Mouse (Mus musculus): ENCODE results near the gene Trim67. TPM values are rescaled to one million over a fixed set of nuclear protein-coding genes. Genes with fewer than 3 reads are reported as not detected.

The Trim67 gene
- 0.36 and 0.51 TPM in 2 replicates for polyA plus RNA-seq (2016; fragmentation: Nextera tagmentation; extraction: Ambion mirVana)

GRCm38 (mm10) chr8:124792708-124793107 lies at the start of gene Trim67:
Gene Trim67 (plus strand): TSS chr8:124793092.
- H3K9me3 ChIP-seq = no peaks in the 10 kb centered on the region
- peak; percentile 88 for DNase-seq (ENCODE audit: low spot score)
- peak within 1 kb of the TSS; percentile 59 for H3K27ac ChIP-seq (replicated peaks)
- no peaks in the 10 kb centered on the region for H3K36me3 ChIP-seq (replicated peaks)
- peaks cover 84% of the 10 kb centered on the region for H3K27me3 ChIP-seq (replicated peaks; ENCODE audit: low read depth, poor library complexity, severe bottlenecking)
- WGBS = 0% methylated on average over 39 of the region's 39 CpGs
- H3K4me3 ChIP-seq = peak within 1 kb of the TSS; percentile 74
- H3K4me1 ChIP-seq = peaks cover 35% of the 10 kb centered on the region

- H3K27me3 ChIP-seq (replicated peaks; ENCODE audit: low read depth, poor library complexity, severe bottlenecking) = peaks cover 24% of the 10 kb centered on the region
- H3K9me3 ChIP-seq = no peaks in the 10 kb centered on the region
- H3K4me1 ChIP-seq = peaks cover 45% of the 10 kb centered on the region
- 72% methylated on average over 13 of the region's 13 CpGs for WGBS
- H3K4me3 ChIP-seq = no peak overlapping the region
- no peak for DNase-seq (ENCODE audit: low spot score)
- no peak overlapping the region for H3K27ac ChIP-seq (replicated peaks)
- peaks cover 3% of the 10 kb centered on the region for H3K36me3 ChIP-seq (replicated peaks)
These were observed 46.2 kb upstream of the Trim67 start for GRCm38 (mm10) chr8:124746661-124747060.

DNA sequence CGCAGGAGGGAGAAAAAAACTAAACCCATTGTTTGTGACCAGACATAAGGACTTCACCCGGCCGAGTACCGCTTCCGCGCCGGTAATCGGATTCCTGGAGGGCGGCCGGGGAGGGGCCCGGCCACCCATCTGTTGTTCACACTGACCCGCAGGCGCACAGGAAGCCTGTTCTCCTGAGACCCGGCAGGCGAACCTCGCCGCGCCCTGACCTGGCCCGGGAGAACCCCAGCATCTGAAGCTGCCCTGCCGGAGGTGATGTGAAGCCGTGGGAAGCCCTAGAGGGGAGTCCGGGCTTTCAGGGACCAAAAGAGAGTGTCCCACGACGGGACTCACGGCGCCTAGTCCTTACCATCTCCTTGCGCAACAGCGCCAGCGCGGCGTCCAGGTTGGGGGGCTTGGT lies 41.7 kb upstream of the Trim67 start:
- peaks cover 65% of the 10 kb centered on the region for H3K27me3 ChIP-seq (replicated peaks; ENCODE audit: low read depth, poor library complexity, severe bottlenecking)
- WGBS = under 1% methylated on average over 31 of the region's 31 CpGs
- peaks cover 48% of the 10 kb centered on the region for H3K4me1 ChIP-seq
- H3K4me3 ChIP-seq = peak overlapping the region; percentile 75
- no peaks in the 10 kb centered on the region for H3K36me3 ChIP-seq (replicated peaks)
- no peaks in the 10 kb centered on the region for H3K9me3 ChIP-seq
- peak; percentile 63 for DNase-seq (ENCODE audit: low spot score)
- peak overlapping the region; percentile 71 for H3K27ac ChIP-seq (replicated peaks)

- H3K36me3 ChIP-seq (replicated peaks) = no peaks in the 10 kb centered on the region
- peak within 1 kb of the TSS; percentile 75 for H3K4me3 ChIP-seq
- WGBS = under 1% methylated on average over 41 of the region's 41 CpGs
- H3K27me3 ChIP-seq (replicated peaks; ENCODE audit: low read depth, poor library complexity, severe bottlenecking) = peaks cover 65% of the 10 kb centered on the region
- H3K9me3 ChIP-seq = no peaks in the 10 kb centered on the region
- peaks cover 46% of the 10 kb centered on the region for H3K4me1 ChIP-seq
- H3K27ac ChIP-seq (replicated peaks) = peak within 1 kb of the TSS; percentile 71
- peak; percentile 82 for DNase-seq (ENCODE audit: low spot score)
These were observed 41.2 kb upstream of the Trim67 start, which contains the start of gene Fam89a for GRCm38 (mm10) chr8:124751709-124752173. Gene Fam89a (minus strand): TSS chr8:124751832.

DNA sequence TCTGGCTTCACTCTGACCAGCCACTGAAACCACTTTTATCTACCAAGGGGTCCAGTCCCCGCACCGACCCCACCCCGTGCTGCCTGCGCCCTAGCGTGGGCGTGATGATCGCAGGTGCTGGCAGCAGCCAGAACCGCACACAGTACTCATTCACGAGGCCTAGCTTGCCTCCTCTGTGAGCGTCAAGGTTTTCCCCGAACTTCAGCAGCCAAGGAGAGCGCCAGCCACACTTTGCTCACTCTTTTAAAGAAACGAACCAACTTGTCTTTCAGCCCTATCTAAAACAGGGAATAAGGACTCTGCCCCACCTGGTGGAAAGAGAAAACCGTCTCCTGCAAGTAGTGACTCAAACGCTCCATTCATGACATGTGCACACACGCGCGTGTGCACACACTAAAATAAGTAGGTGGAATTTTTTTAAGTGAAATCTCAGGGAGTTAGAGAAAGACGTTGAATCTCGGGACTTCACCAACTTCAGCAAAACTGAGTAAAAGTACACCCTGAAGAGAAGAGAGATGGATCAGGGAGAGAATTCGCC lies 40.5 kb upstream of the Trim67 start:
- H3K9me3 ChIP-seq = no peaks in the 10 kb centered on the region

DNA sequence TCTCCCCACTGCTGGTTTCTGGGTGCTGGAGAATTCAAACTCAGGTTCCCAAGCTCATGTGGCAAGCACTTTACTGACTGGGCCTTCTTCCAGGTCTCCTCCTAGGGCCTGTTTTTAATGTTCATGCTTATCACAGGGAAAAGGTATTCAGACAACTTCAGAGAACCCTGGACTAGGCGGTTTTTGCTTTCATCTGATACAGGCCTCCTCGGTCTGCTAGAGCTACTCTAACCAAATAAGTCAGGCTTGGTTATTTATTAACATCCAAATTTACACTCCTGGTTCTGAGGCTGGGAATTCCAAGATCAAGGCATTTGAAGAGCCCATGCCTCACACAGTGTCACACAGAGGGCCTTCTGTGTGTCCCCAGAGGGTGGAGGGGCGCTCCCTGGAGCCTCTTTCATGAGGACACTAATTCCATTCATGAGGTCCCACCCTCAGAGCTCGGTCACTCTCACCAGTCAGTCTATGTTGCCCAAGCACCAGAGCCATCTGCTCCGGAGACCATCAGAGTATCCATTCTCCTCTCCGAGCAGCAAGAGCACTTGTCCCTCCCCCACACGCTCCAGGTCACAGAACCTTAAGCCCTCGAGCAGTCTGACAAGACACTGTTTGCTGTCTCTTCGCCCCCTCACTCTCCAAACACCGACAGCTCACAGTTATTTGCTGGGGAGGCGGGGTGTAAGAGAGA lies 38.6 kb upstream of the Trim67 start:
- peak; percentile 30 for DNase-seq (ENCODE audit: low spot score)

More for the DNA sequence above, 40.5 kb upstream of the Trim67 start:
- no peak overlapping the region for H3K27ac ChIP-seq (replicated peaks)
- peaks cover 50% of the 10 kb centered on the region for H3K4me1 ChIP-seq
- peaks cover 65% of the 10 kb centered on the region for H3K27me3 ChIP-seq (replicated peaks; ENCODE audit: low read depth, poor library complexity, severe bottlenecking)
- WGBS = 27% methylated on average over 21 of the region's 21 CpGs
- no peak for DNase-seq (ENCODE audit: low spot score)
- peak overlapping the region; percentile 75 for H3K4me3 ChIP-seq
- no peaks in the 10 kb centered on the region for H3K36me3 ChIP-seq (replicated peaks)

GRCm38 (mm10) chr8:124754792-124755190 lies 38.1 kb upstream of the Trim67 start:
- Histone ChIP-seq H3K4me1 (peaks cover 51% of the 10 kb centered on the region), H3K36me3 (replicated peaks) (no peaks in the 10 kb centered on the region), H3K27me3 (replicated peaks; ENCODE audit: low read depth, poor library complexity, severe bottlenecking) (peaks cover 59% of the 10 kb centered on the region), H3K9me3 (no peaks in the 10 kb centered on the region), H3K27ac (replicated peaks) (no peak overlapping the region), H3K4me3 (no peak overlapping the region)
- 35% methylated on average over 4 of the region's 4 CpGs for WGBS
- DNase-seq (ENCODE audit: low spot score) = no peak

More for the DNA sequence above, 38.6 kb upstream of the Trim67 start:
- H3K36me3 ChIP-seq (replicated peaks) = no peaks in the 10 kb centered on the region
- H3K4me1 ChIP-seq = peaks cover 54% of the 10 kb centered on the region
- no peak overlapping the region for H3K27ac ChIP-seq (replicated peaks)
- peaks cover 65% of the 10 kb centered on the region for H3K27me3 ChIP-seq (replicated peaks; ENCODE audit: low read depth, poor library complexity, severe bottlenecking)
- 12% methylated on average over 11 of the region's 11 CpGs for WGBS
- no peaks in the 10 kb centered on the region for H3K9me3 ChIP-seq
- no peak overlapping the region for H3K4me3 ChIP-seq

- Histone ChIP-seq H3K4me1 (peaks cover 44% of the 10 kb centered on the region), H3K9me3 (no peaks in the 10 kb centered on the region), H3K36me3 (replicated peaks) (no peaks in the 10 kb centered on the region), H3K27ac (replicated peaks) (no peak overlapping the region), H3K27me3 (replicated peaks; ENCODE audit: low read depth, poor library complexity, severe bottlenecking) (peaks cover 52% of the 10 kb centered on the region), H3K4me3 (no peak overlapping the region)
- DNase-seq (ENCODE audit: low spot score) = no peak
- WGBS = 81% methylated on average over 8 of the region's 8 CpGs
These were observed 37.4 kb upstream of the Trim67 start for GRCm38 (mm10) chr8:124755481-124755880.

DNA sequence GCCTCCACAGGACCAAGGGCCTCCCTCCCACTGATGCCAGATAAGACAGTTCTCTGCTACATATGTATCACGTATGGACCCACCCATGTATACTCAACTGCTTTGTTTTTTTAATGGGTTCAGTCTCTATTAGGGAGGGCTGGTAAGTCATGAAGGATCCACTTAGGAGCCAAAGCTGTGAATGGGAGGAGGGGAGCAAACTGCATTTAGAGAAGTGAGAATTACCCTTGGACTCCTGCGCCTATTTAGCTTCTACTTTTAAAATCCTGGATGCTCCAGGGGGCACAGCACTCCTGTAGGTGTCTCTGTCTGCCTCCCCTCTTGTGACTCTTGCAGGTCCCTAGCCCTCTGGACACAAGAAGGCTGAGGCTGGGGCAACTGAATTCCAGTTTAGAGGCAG lies 36.7 kb upstream of the Trim67 start:
- no peak for DNase-seq (ENCODE audit: low spot score)
- Histone ChIP-seq H3K27me3 (replicated peaks; ENCODE audit: low read depth, poor library complexity, severe bottlenecking) (peaks cover 46% of the 10 kb centered on the region), H3K27ac (replicated peaks) (no peak overlapping the region), H3K4me1 (peaks cover 38% of the 10 kb centered on the region), H3K9me3 (no peaks in the 10 kb centered on the region), H3K4me3 (no peak overlapping the region), H3K36me3 (replicated peaks) (no peaks in the 10 kb centered on the region)
- 65% methylated on average over 2 of the region's 2 CpGs for WGBS

- WGBS = 53% methylated on average over 5 of the region's 5 CpGs
- H3K27ac ChIP-seq (replicated peaks) = no peak overlapping the region
- H3K27me3 ChIP-seq (replicated peaks; ENCODE audit: low read depth, poor library complexity, severe bottlenecking) = peaks cover 41% of the 10 kb centered on the region
These were observed 36.3 kb upstream of the Trim67 start for GRCm38 (mm10) chr8:124756601-124757000.

DNA sequence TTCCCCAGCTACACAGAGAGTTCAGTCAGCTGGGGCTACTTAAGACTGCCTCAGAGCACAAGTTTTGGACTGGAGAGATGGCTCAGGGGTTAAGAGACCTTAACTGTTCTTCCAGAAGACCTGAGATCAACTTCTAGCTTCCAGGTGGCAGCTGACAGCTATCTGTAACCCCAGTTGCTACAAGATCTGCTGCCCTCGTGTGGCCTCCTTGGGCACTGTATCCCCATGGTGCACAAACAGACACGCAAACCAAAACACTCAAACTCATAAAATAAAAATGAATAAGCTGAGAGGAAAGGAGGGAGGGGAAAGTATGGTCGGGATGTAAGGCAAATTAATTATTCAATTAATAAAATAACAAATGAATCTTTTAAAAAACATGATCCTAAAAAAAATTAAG lies 34.3 kb upstream of the Trim67 start:
- no peaks in the 10 kb centered on the region for H3K36me3 ChIP-seq (replicated peaks)
- peaks cover 28% of the 10 kb centered on the region for H3K4me1 ChIP-seq
- H3K4me3 ChIP-seq = no peak overlapping the region
- DNase-seq (ENCODE audit: low spot score) = peak; percentile 46
- peaks cover 22% of the 10 kb centered on the region for H3K27me3 ChIP-seq (replicated peaks; ENCODE audit: low read depth, poor library complexity, severe bottlenecking)
- 43% methylated on average over 3 of the region's 3 CpGs for WGBS
- no peak overlapping the region for H3K27ac ChIP-seq (replicated peaks)
- H3K9me3 ChIP-seq = no peaks in the 10 kb centered on the region

More at GRCm38 (mm10) chr8:124756601-124757000, 36.3 kb upstream of the Trim67 start:
- peaks cover 33% of the 10 kb centered on the region for H3K4me1 ChIP-seq
- H3K36me3 ChIP-seq (replicated peaks) = no peaks in the 10 kb centered on the region
- H3K9me3 ChIP-seq = no peaks in the 10 kb centered on the region
- no peak overlapping the region for H3K4me3 ChIP-seq
- no peak for DNase-seq (ENCODE audit: low spot score)

DNA sequence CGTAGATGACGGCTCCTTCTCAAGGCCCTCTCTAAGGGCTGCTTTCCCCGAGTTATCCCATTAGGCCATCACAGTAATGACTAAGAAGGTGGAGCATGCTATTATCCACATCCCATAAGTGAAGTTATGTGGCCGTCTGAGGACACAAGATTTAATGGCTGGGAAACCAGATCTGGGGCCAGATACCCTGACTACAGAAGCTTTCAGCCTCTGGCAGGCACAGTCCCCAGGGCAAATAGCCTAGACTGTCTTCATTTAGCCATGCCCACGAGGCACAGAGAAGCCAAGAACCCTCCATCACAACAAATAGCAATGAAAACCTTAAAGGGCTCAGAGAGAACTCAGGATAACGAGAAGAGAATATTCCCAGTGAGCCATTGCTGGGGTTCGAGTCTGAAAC lies 29.8 kb upstream of the Trim67 start:
- WGBS = 70% methylated on average over 7 of the region's 7 CpGs
- H3K4me3 ChIP-seq = no peak overlapping the region
- H3K9me3 ChIP-seq = no peaks in the 10 kb centered on the region
- 0 out of 2 replicates have a peak, but pooled peaks cover 2% of the 10 kb centered on the region for H3K4me1 ChIP-seq
- H3K27ac ChIP-seq (replicated peaks) = no peak overlapping the region
- H3K36me3 ChIP-seq (replicated peaks) = no peaks in the 10 kb centered on the region
- H3K27me3 ChIP-seq (replicated peaks; ENCODE audit: low read depth, poor library complexity, severe bottlenecking) = no peaks in the 10 kb centered on the region
- no peak for DNase-seq (ENCODE audit: low spot score)

GRCm38 (mm10) chr8:124772389-124772788 lies 20.5 kb upstream of the Trim67 start:
- Histone ChIP-seq H3K27ac (replicated peaks) (no peak overlapping the region), H3K27me3 (replicated peaks; ENCODE audit: low read depth, poor library complexity, severe bottlenecking) (peaks cover 24% of the 10 kb centered on the region), H3K4me1 (peaks cover 17% of the 10 kb centered on the region), H3K9me3 (no peaks in the 10 kb centered on the region), H3K4me3 (no peak overlapping the region), H3K36me3 (replicated peaks) (no peaks in the 10 kb centered on the region)
- no peak for DNase-seq (ENCODE audit: low spot score)
- 61% methylated on average over 2 of the region's 2 CpGs for WGBS
